Mouse (Mus musculus) neural tube, embryonic 13.5 days (tissue): Measurements from ENCODE around the gene Gse1. TPM values are rescaled to one million over a fixed set of nuclear protein-coding genes. Genes with fewer than 3 reads are reported as not detected.
A peak's percentile ranks its signal among the peaks of the same experiment; 100 is the strongest.

Experiments
- ATAC-seq: fragments of 200-750 bp; cut with Nextera tagmentation; 2 replicates; pipeline ENCODE4 v1.8.0; 2017; ENCODE audit warnings: low read depth, mild to moderate bottlenecking, moderate TSS enrichment, moderate library complexity
- H3K27ac ChIP-seq: fragments of 300-500 bp; sonication (generic); replicated peaks from 2 replicates; pipeline ENCODE4 v1.5.1; 2015; ENCODE audit warnings: moderate library complexity, mild to moderate bottlenecking, inconsistent platforms
- H3K27me3 ChIP-seq: fragments of 300-500 bp; sonication (generic); 2 replicates; pipeline ENCODE4 v1.6.1; 2015; ENCODE audit warnings: mild to moderate bottlenecking, inconsistent platforms
- H3K36me3 ChIP-seq: fragments of 300-500 bp; sonication (generic); 2 replicates; pipeline ENCODE4 v1.6.1; 2015; ENCODE audit warnings: mild to moderate bottlenecking, inconsistent platforms
- H3K4me1 ChIP-seq: fragments of 300-500 bp; sonication (generic); replicated peaks from 2 replicates; pipeline ENCODE4 v1.6.1; 2015; ENCODE audit warnings: inconsistent platforms
- H3K4me2 ChIP-seq: fragments of 300-500 bp; sonication (generic); 2 replicates; pipeline ENCODE4 v1.6.1; 2015; ENCODE audit warnings: inconsistent platforms, mild to moderate bottlenecking, moderate library complexity
- H3K4me3 ChIP-seq: fragments of 300-500 bp; sonication (generic); 2 replicates; pipeline ENCODE4 v1.5.1; 2015; ENCODE audit warnings: mild to moderate bottlenecking, inconsistent platforms
- H3K9ac ChIP-seq: fragments of 300-500 bp; sonication (generic); 2 replicates; pipeline ENCODE4 v1.6.1; 2015; ENCODE audit warnings: moderate library complexity, mild to moderate bottlenecking, inconsistent platforms
- H3K9me3 ChIP-seq: fragments of 300-500 bp; sonication (generic); 2 replicates; pipeline ENCODE4 v1.6.1; 2016; ENCODE audit warnings: inconsistent platforms
- WGBS: fragments of 180-500 bp; shearing (Covaris S2); methylation state at CpG from one replicate; pipeline ENCODE4 v1.1.7; 2015; 5-methylcytosine and 5-hydroxymethylcytosine counted together
- polyA plus RNA-seq: library from polyadenylated mRNA; unstranded; fragments of >200 nt; fragmentation: Nextera tagmentation; extraction: Ambion mirVana; gene quantifications from 2 replicates; pipeline ENCODE4 v1.2.1, GENCODE M21; 2015

The Gse1 gene
- polyA plus RNA-seq, 1 experiment from 2014 or later: 17.1 TPM

- H3K9me3 ChIP-seq: no peaks in the 10 kb centered on the region
- no peaks in the 10 kb centered on the region for H3K27me3 ChIP-seq
- 49% methylated on average over 4 of the region's 4 CpGs for WGBS
- H3K9ac ChIP-seq: no peak overlapping the region
- H3K4me1 ChIP-seq: peaks cover 70% of the 10 kb centered on the region
- H3K27ac ChIP-seq: no peak overlapping the region
- no peak overlapping the region for H3K4me3 ChIP-seq
- H3K36me3 ChIP-seq: no peaks in the 10 kb centered on the region
- no peak for ATAC-seq
- H3K4me2 ChIP-seq: no peak overlapping the region
Observed at GRCm38 (mm10) chr8:120442306-120443003, 214.2 kb downstream of the Gse1 start.

DNA sequence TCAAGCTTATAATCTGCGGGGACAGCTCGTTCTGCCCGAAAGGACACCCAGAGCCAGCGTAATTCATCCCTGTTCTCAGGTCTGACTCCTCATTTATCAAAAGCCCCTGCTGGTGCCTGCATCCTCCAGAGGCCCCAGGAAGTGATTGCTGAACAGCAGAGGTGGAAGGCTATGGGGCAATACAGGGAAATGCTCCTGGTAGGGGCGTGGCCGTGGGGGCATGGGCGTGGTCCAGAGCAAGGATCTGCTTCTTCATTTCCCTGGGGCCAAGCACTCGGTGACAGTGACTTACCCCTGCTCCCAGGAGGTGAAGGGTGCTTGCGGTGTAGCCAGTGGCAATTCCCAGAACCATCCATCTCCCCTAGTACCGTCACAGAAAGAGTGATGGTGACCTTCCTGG, 217.0 kb downstream of the Gse1 start:
- Histone ChIP-seq H3K27ac (no peak overlapping the region), H3K4me2 (no peak overlapping the region)
- no peak for ATAC-seq

GRCm38 (mm10) chr8:120448131-120448530, 219.9 kb downstream of the Gse1 start:
- 10% methylated on average over 6 of the region's 6 CpGs for WGBS
- H3K4me3 ChIP-seq: no peak overlapping the region
- H3K4me1 ChIP-seq: peaks cover 70% of the 10 kb centered on the region
- H3K9me3 ChIP-seq: no peaks in the 10 kb centered on the region
- ATAC-seq: peak; percentile 41; the same call in 1 of the 2 replicates
- H3K27me3 ChIP-seq: peaks cover 3% of the 10 kb centered on the region; the same call in 1 of the 2 replicates
- no peak overlapping the region for H3K4me2 ChIP-seq
- H3K9ac ChIP-seq: no peak overlapping the region
- no peaks in the 10 kb centered on the region for H3K36me3 ChIP-seq
- H3K27ac ChIP-seq: peak overlapping the region; percentile 85

More for the DNA sequence above, 217.0 kb downstream of the Gse1 start:
- WGBS: 28% methylated on average over 10 of the region's 10 CpGs
- Histone ChIP-seq H3K9me3 (no peaks in the 10 kb centered on the region), H3K4me1 (peaks cover 70% of the 10 kb centered on the region), H3K36me3 (no peaks in the 10 kb centered on the region), H3K9ac (0 out of 2 replicates have a peak overlapping the region, but pooled peaks have one; percentile 17), H3K4me3 (no peak overlapping the region), H3K27me3 (peaks cover 3% of the 10 kb centered on the region; the same call in 1 of the 2 replicates)

- 77% methylated on average over 4 of the region's 4 CpGs for WGBS
- Histone ChIP-seq H3K9me3 (no peaks in the 10 kb centered on the region), H3K27me3 (peaks cover 3% of the 10 kb centered on the region; the same call in 1 of the 2 replicates), H3K36me3 (no peaks in the 10 kb centered on the region), H3K27ac (peak overlapping the region; percentile 85), H3K4me3 (no peak overlapping the region), H3K4me2 (peak overlapping the region; percentile 30; the same call in 1 of the 2 replicates), H3K4me1 (peaks cover 78% of the 10 kb centered on the region), H3K9ac (0 out of 2 replicates have a peak overlapping the region, but pooled peaks have one; percentile 49)
- ATAC-seq: no peak
Observed at GRCm38 (mm10) chr8:120449139-120449538, 220.9 kb downstream of the Gse1 start.

GRCm38 (mm10) chr8:120449608-120450031, 221.4 kb downstream of the Gse1 start:
- peak; percentile 67 for ATAC-seq
- peaks cover 3% of the 10 kb centered on the region; the same call in 1 of the 2 replicates for H3K27me3 ChIP-seq
- H3K27ac ChIP-seq: peak overlapping the region; percentile 85
- H3K4me3 ChIP-seq: no peak overlapping the region
- 5% methylated on average over 17 of the region's 17 CpGs for WGBS
- H3K9me3 ChIP-seq: no peaks in the 10 kb centered on the region
- H3K36me3 ChIP-seq: no peaks in the 10 kb centered on the region
- H3K4me1 ChIP-seq: peaks cover 82% of the 10 kb centered on the region
- peak overlapping the region; percentile 49; the same call in 1 of the 2 replicates for H3K9ac ChIP-seq
- peak overlapping the region; percentile 30 for H3K4me2 ChIP-seq

DNA sequence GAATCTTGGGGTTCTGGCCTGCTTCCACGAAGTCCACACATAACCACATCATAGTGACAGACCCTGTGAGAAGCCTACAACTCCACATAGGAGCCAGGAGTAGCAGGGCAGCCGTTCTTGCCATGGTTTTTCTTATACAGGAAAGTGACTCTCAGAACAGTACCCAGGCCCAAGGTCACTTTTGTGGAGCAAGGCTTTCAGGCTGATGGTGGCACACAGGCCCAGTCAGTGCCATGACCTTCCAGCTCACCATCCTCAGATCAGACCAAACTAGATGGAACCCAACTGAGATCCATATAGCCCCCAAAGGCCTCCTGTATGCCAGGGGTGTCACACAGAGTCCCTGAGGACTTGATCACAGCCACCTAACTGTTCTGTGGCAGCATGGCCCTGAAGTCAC, 223.9 kb downstream of the Gse1 start:
- no peak overlapping the region for H3K4me2 ChIP-seq
- H3K9me3 ChIP-seq: no peaks in the 10 kb centered on the region
- H3K9ac ChIP-seq: no peak overlapping the region
- no peak overlapping the region for H3K27ac ChIP-seq
- no peak overlapping the region for H3K4me3 ChIP-seq
- H3K36me3 ChIP-seq: no peaks in the 10 kb centered on the region
- ATAC-seq: no peak
- H3K4me1 ChIP-seq: peaks cover 91% of the 10 kb centered on the region
- 89% methylated on average over 2 of the region's 2 CpGs for WGBS
- H3K27me3 ChIP-seq: peaks cover 3% of the 10 kb centered on the region; the same call in 1 of the 2 replicates

- 74% methylated on average over 6 of the region's 6 CpGs for WGBS
Observed at GRCm38 (mm10) chr8:120454404-120454803, 226.1 kb downstream of the Gse1 start.

DNA sequence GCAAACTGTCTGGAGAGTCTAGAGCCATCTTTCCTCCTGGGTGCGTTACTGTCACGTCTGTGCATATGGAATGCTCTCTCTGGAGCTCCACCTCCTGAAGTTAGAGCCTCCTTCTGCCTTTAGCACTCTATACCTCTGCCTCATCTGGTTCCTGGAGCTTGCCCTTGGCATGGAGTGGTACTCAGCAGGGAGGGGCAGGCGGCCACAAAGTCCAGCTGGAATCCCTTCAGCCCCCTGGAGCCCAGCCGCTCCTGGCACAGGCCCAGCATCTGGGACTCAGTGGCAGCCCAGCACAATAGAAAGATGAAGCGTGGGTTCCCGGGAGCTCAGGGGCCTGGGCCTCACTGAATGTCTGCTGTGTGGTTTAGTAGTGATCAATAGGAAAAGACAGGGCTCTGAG, 232.1 kb downstream of the Gse1 start:
- H3K4me3 ChIP-seq: no peak overlapping the region
- 0 out of 2 replicates have a peak overlapping the region, but pooled peaks have one; percentile 4 for H3K4me2 ChIP-seq
- H3K27ac ChIP-seq: peak overlapping the region; percentile 89
- H3K27me3 ChIP-seq: no peaks in the 10 kb centered on the region
- H3K4me1 ChIP-seq: peaks cover 83% of the 10 kb centered on the region
- H3K9me3 ChIP-seq: no peaks in the 10 kb centered on the region
- ATAC-seq: peak; percentile 48
- H3K36me3 ChIP-seq: no peaks in the 10 kb centered on the region
- no peak overlapping the region for H3K9ac ChIP-seq
- WGBS: 24% methylated on average over 6 of the region's 6 CpGs

More at GRCm38 (mm10) chr8:120454404-120454803, 226.1 kb downstream of the Gse1 start:
- H3K27ac ChIP-seq: peak overlapping the region; percentile 83
- H3K9ac ChIP-seq: no peak overlapping the region
- no peak overlapping the region for H3K4me2 ChIP-seq
- H3K4me3 ChIP-seq: no peak overlapping the region
- no peak for ATAC-seq
- H3K27me3 ChIP-seq: no peaks in the 10 kb centered on the region
- H3K36me3 ChIP-seq: no peaks in the 10 kb centered on the region
- peaks cover 90% of the 10 kb centered on the region for H3K4me1 ChIP-seq
- H3K9me3 ChIP-seq: no peaks in the 10 kb centered on the region

DNA sequence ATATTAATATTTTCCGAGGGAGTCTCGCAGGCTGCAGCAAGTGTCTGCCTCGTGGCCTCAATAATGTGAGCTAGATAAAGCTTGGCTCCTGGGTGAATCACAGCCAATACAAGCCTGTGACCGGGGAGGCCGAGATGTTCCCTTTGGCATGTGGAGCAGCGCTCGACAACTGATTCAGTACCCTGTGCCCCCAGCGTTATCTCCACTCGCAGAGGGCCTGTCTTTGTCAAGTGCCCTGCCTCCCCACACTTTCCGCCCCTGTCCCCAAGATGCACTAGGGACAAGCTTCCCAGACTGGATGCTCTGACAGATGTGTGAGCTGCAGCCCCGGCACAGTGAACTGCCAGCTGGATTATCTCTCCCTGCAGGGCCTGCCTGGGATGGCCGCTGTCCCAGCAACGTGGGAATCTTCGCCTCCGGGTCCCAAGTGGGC, 233.9 kb downstream of the Gse1 start:
- Histone ChIP-seq H3K4me1 (peaks cover 84% of the 10 kb centered on the region), H3K27me3 (no peaks in the 10 kb centered on the region), H3K4me2 (no peak overlapping the region), H3K9ac (peak overlapping the region; percentile 18; the same call in 1 of the 2 replicates), H3K36me3 (no peaks in the 10 kb centered on the region), H3K9me3 (no peaks in the 10 kb centered on the region), H3K27ac (peak overlapping the region; percentile 89), H3K4me3 (no peak overlapping the region)
- no peak for ATAC-seq
- 16% methylated on average over 15 of the region's 15 CpGs for WGBS

DNA sequence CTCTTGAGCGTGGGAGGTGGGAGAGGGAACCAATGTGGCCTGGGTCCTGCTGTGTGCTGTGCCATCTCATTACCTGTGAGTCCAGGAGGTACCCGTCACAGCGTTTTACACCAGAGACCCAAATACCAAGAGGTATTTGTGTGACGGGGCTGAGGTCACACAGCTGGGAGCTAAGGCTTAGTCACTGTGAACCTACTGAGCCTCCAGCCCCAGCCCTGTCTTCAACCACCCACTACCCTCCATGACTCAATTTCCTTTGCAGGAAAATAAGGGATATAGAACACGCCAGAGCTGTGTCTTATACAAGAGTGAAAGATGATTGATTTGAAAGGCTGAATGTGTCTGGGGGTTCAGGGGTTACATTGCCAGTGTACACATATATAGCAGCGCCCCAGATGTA, 234.4 kb downstream of the Gse1 start:
- Histone ChIP-seq H3K4me1 (peaks cover 87% of the 10 kb centered on the region), H3K4me3 (no peak overlapping the region), H3K9me3 (no peaks in the 10 kb centered on the region), H3K36me3 (no peaks in the 10 kb centered on the region), H3K4me2 (no peak overlapping the region), H3K9ac (peak overlapping the region; percentile 18; the same call in 1 of the 2 replicates), H3K27me3 (no peaks in the 10 kb centered on the region), H3K27ac (peak overlapping the region; percentile 89)
- ATAC-seq: no peak
- 63% methylated on average over 6 of the region's 6 CpGs for WGBS

GRCm38 (mm10) chr8:120463918-120464584, 235.8 kb downstream of the Gse1 start:
- peaks cover 81% of the 10 kb centered on the region for H3K4me1 ChIP-seq

GRCm38 (mm10) chr8:120464585-120464937, 236.3 kb downstream of the Gse1 start:
- Histone ChIP-seq H3K4me1 (peaks cover 77% of the 10 kb centered on the region), H3K9me3 (no peaks in the 10 kb centered on the region), H3K4me3 (no peak overlapping the region), H3K36me3 (no peaks in the 10 kb centered on the region), H3K9ac (no peak overlapping the region), H3K27me3 (no peaks in the 10 kb centered on the region), H3K27ac (peak overlapping the region; percentile 18; the same call in 1 of the 2 replicates), H3K4me2 (no peak overlapping the region)
- WGBS: 66% methylated on average over 4 of the region's 4 CpGs
- ATAC-seq: no peak

More at GRCm38 (mm10) chr8:120463918-120464584, 235.8 kb downstream of the Gse1 start:
- no peak for ATAC-seq
- Histone ChIP-seq H3K9me3 (no peaks in the 10 kb centered on the region), H3K4me2 (no peak overlapping the region), H3K4me3 (no peak overlapping the region), H3K9ac (no peak overlapping the region), H3K36me3 (no peaks in the 10 kb centered on the region), H3K27me3 (no peaks in the 10 kb centered on the region), H3K27ac (peak overlapping the region; percentile 18; the same call in 1 of the 2 replicates)
- WGBS: 75% methylated on average over 5 of the region's 9 CpGs
